Mouse (Mus musculus): ENCODE data around the gene Pvalb. TPM values are rescaled to one million over a fixed set of nuclear protein-coding genes. Genes with fewer than 3 reads are reported as not detected.
A peak's percentile ranks its signal among the peaks of the same experiment; 100 is the strongest.

The Pvalb gene
- total RNA-seq, 2 experiments from 2014 or later = 13,440 to 14,162 TPM

GRCm38 (mm10) chr15:78204053-78204847 is 1.9 kb downstream of the Pvalb start:
- no peak for DNase-seq (ENCODE audit: low spot score)

GRCm38 (mm10) chr15:78195096-78195880 is 10.9 kb downstream of the Pvalb start:
- peak; percentile 78 for DNase-seq (ENCODE audit: low spot score)

GRCm38 (mm10) chr15:78194320-78194719 is 11.9 kb downstream of the Pvalb start:
- DNase-seq (ENCODE audit: low spot score) = no peak

- no peak for DNase-seq (ENCODE audit: low spot score)
Measured at GRCm38 (mm10) chr15:78189636-78190035, 16.6 kb downstream of the Pvalb start.

GRCm38 (mm10) chr15:78188546-78188945 is 17.7 kb downstream of the Pvalb start:
- DNase-seq (ENCODE audit: low spot score) = no peak

GRCm38 (mm10) chr15:78186906-78187305 is 19.3 kb downstream of the Pvalb start:
- DNase-seq (ENCODE audit: low spot score) = no peak

GRCm38 (mm10) chr15:78185609-78186008 is 20.6 kb downstream of the Pvalb start:
- DNase-seq (ENCODE audit: low spot score) = no peak

- DNase-seq (ENCODE audit: low spot score) = no peak
Measured at GRCm38 (mm10) chr15:78184855-78185254, 21.3 kb downstream of the Pvalb start.

GRCm38 (mm10) chr15:78181701-78182405 is 24.3 kb downstream of the Pvalb start:
- no peak for DNase-seq (ENCODE audit: low spot score)

GRCm38 (mm10) chr15:78179775-78180174 is 26.4 kb downstream of the Pvalb start:
- DNase-seq (ENCODE audit: low spot score) = no peak

GRCm38 (mm10) chr15:78178397-78178796 is 27.8 kb downstream of the Pvalb start:
- peak; percentile 69 for DNase-seq (ENCODE audit: low spot score)

- DNase-seq (ENCODE audit: low spot score) = no peak
Measured at GRCm38 (mm10) chr15:78177257-78177656, 28.9 kb downstream of the Pvalb start.

- DNase-seq (ENCODE audit: low spot score) = no peak
Measured at GRCm38 (mm10) chr15:78174887-78175245, 31.3 kb downstream of the Pvalb start.

- peak; percentile 99 for DNase-seq (ENCODE audit: low spot score)
Measured at GRCm38 (mm10) chr15:78173972-78174886, 32.0 kb downstream of the Pvalb start, which contains the start of gene Ift27. TSS of gene Ift27 (minus strand) at chr15:78174107.

GRCm38 (mm10) chr15:78172899-78173817 is 33.0 kb downstream of the Pvalb start:
- DNase-seq (ENCODE audit: low spot score) = no peak

GRCm38 (mm10) chr15:78172256-78172898 is 33.8 kb downstream of the Pvalb start:
- DNase-seq (ENCODE audit: low spot score) = no peak

- DNase-seq (ENCODE audit: low spot score) = no peak
Measured at GRCm38 (mm10) chr15:78171651-78172050, 34.5 kb downstream of the Pvalb start.

- DNase-seq (ENCODE audit: low spot score) = no peak
Measured at GRCm38 (mm10) chr15:78170708-78171107, 35.5 kb downstream of the Pvalb start.

- DNase-seq (ENCODE audit: low spot score) = no peak
Measured at GRCm38 (mm10) chr15:78169566-78169965, 36.6 kb downstream of the Pvalb start.
